Mouse (Mus musculus): ENCODE measurements around the gene Pus1. TPM values are rescaled to one million over a fixed set of nuclear protein-coding genes. Genes with fewer than 3 reads are reported as not detected.
"Not testable (repeated sequence)": the region's sequence is repeated elsewhere in the genome, so short reads cannot be mapped to it uniquely, and the experiment has no call there.

The Pus1 gene
- polyA plus RNA-seq, 1 experiment: 25.6 TPM

GRCm38 (mm10) chr5:110781529-110782238 is 1.2 kb upstream of the Pus1 start:
- no peak for DNase-seq (ENCODE audit: low spot score)

GRCm38 (mm10) chr5:110780761-110781528 is 486 bp upstream of the Pus1 start:
- no peak for DNase-seq (ENCODE audit: low spot score)

GRCm38 (mm10) chr5:110779276-110779997 is 1.0 kb downstream of the Pus1 start:
- DNase-seq (ENCODE audit: low spot score): no peak

GRCm38 (mm10) chr5:110778263-110778662 is 2.2 kb downstream of the Pus1 start:
- no peak for DNase-seq (ENCODE audit: low spot score)

- DNase-seq (ENCODE audit: low spot score): no peak
Observed at GRCm38 (mm10) chr5:110776141-110776540, 4.3 kb downstream of the Pus1 start.

- DNase-seq (ENCODE audit: low spot score): no peak
Observed at GRCm38 (mm10) chr5:110774511-110774910, 5.9 kb downstream of the Pus1 start.

- DNase-seq (ENCODE audit: low spot score): not testable (repeated sequence)
Observed at GRCm38 (mm10) chr5:110772945-110773344, 7.5 kb downstream of the Pus1 start.

- DNase-seq (ENCODE audit: low spot score): peak; percentile 99
Observed at GRCm38 (mm10) chr5:110770448-110771158, 9.9 kb downstream of the Pus1 start, which contains the start of gene Ep400. TSS of gene Ep400 (minus strand) at chr5:110770717.

- DNase-seq (ENCODE audit: low spot score): no peak
Observed at GRCm38 (mm10) chr5:110770031-110770445, 10.4 kb downstream of the Pus1 start.

- DNase-seq (ENCODE audit: low spot score): no peak
Observed at GRCm38 (mm10) chr5:110769272-110769671, 11.2 kb downstream of the Pus1 start.

- DNase-seq (ENCODE audit: low spot score): no peak
Observed at GRCm38 (mm10) chr5:110763890-110764289, 16.6 kb downstream of the Pus1 start.

GRCm38 (mm10) chr5:110745021-110745420 is 35.4 kb downstream of the Pus1 start:
- DNase-seq (ENCODE audit: low spot score): no peak

GRCm38 (mm10) chr5:110739496-110740275 is 40.8 kb downstream of the Pus1 start:
- DNase-seq (ENCODE audit: low spot score): no peak

- DNase-seq (ENCODE audit: low spot score): no peak
Observed at GRCm38 (mm10) chr5:110735606-110736005, 44.9 kb downstream of the Pus1 start.

GRCm38 (mm10) chr5:110733231-110733823 is 47.1 kb downstream of the Pus1 start:
- no peak for DNase-seq (ENCODE audit: low spot score)

- DNase-seq (ENCODE audit: low spot score): no peak
Observed at GRCm38 (mm10) chr5:110731227-110731626, 49.2 kb downstream of the Pus1 start.

GRCm38 (mm10) chr5:110727850-110728249 is 52.6 kb downstream of the Pus1 start:
- no peak for DNase-seq (ENCODE audit: low spot score)

All from urinary bladder, adult 2 months (tissue).